Mouse (Mus musculus): ENCODE results near the gene Zbtb4. TPM values are rescaled to one million over a fixed set of nuclear protein-coding genes. Genes with fewer than 3 reads are reported as not detected.
A peak's percentile ranks its signal among the peaks of the same experiment; 100 is the strongest.

The Zbtb4 gene
- polyA plus RNA-seq, 1 experiment from 2014 or later = 6.6 TPM

DNA sequence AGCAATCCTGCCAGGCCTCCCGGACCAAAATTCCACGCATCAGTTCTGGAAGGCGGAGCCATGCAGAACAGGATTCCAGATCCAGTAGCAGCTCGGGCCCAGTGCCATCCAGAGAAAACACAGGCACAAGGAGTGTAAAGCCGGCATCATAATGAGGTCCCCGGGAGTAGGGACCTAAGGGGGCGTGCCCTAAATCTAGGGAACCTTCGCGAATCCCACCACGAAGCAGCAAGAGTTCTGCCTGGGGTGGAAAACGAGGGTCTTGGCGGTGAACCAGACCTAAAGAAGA lies 38.9 kb downstream of the Zbtb4 start:
- Histone ChIP-seq H3K4me2 (replicated peaks; ENCODE audit: low read depth, low read length) (peak overlapping the region; percentile 86), H3K9me3 (ENCODE audit: low read length) (no peaks in the 10 kb centered on the region), H3K27ac (ENCODE audit: low read length) (no peak overlapping the region), H3K4me1 (ENCODE audit: insufficient read depth, low read depth, low read length) (peaks cover 35% of the 10 kb centered on the region; the same call in 1 of the 2 replicates), H3K9ac (replicated peaks; ENCODE audit: low read depth) (0 out of 2 replicates have a peak overlapping the region, but pooled peaks have one; percentile 16), H3K27me3 (replicated peaks; ENCODE audit: insufficient read depth, low read length) (0 out of 2 replicates have a peak, but pooled peaks cover 6% of the 10 kb centered on the region), H3K36me3 (ENCODE audit: insufficient read depth, low read length) (no peaks in the 10 kb centered on the region), H3K4me3 (ENCODE audit: low read depth, low read length) (no peak overlapping the region)
- ATAC-seq (no peak), DNase-seq (ENCODE audit: low spot score) (peak; percentile 50)
- no peak for TF ChIP-seq CTCF (IDR thresholded peaks at IDR 0.05)
- TF ChIP-seq EP300 (IDR thresholded peaks at IDR 0.05) = no peak
- WGBS = 18% methylated on average over 12 of the region's 12 CpGs

DNA sequence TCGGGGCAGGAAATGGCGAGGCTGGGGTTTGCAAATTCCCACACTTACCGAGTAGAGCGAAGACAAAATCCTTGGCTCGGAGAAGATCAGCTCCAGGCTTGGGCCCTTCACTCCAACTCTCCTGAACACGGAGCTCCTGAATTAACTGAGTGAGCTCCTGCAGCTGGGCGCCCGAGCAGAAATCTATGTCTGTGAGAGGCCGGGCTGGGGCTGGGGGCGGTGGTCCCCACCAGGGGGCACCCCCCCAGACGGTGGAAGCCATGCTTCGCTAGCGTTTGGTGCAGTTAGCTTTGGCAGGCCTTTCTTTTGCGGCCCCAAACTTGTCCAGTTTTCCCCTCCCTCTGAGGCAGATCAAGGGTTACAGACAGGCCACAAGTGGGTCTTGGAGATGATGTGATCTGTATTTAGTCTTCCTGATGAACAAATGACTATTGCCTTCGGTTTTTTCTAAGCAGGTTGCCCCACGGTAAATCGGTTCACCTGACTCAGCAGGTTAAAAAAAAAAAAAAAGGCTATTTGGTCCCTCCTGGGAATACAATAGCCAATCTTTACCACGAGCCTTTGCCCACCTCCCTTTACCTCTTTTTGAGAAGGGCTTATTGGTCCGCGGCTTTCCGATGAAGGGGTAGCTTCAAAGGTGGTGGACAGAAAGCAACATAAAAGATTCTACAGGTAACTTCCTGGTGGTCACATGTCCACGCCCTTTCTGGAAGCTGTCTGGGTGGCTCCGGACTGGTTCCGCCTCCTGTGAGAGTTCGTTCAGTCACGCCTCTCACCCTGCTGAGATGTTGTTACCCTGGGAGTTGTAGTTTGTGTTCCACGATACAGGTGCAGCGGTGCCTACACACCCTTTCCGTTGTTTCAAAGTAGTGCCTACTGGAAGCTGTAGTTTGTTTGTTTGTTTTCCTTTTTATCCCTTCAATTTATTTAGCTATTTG lies 39.5 kb downstream of the Zbtb4 start, which contains the start of gene Tmem102:
Gene Tmem102 (minus strand): TSS at position 653 of the 938 bp plus-strand sequence.
- Histone ChIP-seq H3K27me3 (replicated peaks; ENCODE audit: insufficient read depth, low read length) (0 out of 2 replicates have a peak, but pooled peaks cover 6% of the 10 kb centered on the region), H3K4me3 (ENCODE audit: low read depth, low read length) (peak within 1 kb of the TSS; percentile 21), H3K9ac (replicated peaks; ENCODE audit: low read depth) (0 out of 2 replicates have a peak within 1 kb of the TSS, but pooled peaks have one; percentile 16), H3K36me3 (ENCODE audit: insufficient read depth, low read length) (no peaks in the 10 kb centered on the region), H3K4me2 (replicated peaks; ENCODE audit: low read depth, low read length) (peak within 1 kb of the TSS; percentile 86), H3K9me3 (ENCODE audit: low read length) (no peaks in the 10 kb centered on the region), H3K4me1 (ENCODE audit: insufficient read depth, low read depth, low read length) (peaks cover 33% of the 10 kb centered on the region; the same call in 1 of the 2 replicates), H3K27ac (ENCODE audit: low read length) (no peak within 1 kb of the TSS)
- TF ChIP-seq CTCF (IDR thresholded peaks at IDR 0.05) = no peak
- TF ChIP-seq EP300 (IDR thresholded peaks at IDR 0.05) = no peak
- WGBS = 12% methylated on average over 29 of the region's 29 CpGs
- ATAC-seq = peak; percentile 62
- DNase-seq (ENCODE audit: low spot score) = peak; percentile 88

DNA sequence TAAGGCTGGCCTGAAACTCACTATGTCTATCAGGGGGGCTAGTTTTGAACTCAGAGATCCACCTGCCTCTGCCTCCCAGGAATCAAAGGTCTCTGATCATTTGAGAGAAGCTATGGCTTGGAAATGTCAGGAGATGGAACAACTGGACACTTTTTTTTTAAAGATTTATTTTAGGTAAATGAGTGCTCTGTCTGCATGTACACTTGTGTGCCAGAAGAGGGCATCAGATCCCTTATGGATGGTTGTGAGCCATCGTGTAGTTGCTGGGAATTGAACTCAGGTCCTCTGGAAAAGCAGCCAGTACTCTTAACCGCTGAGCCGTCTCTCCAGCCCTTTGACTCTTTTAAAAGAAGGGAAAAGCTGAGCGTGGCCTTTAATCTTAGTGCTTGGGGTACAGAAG lies 40.7 kb downstream of the Zbtb4 start:
- DNase-seq (ENCODE audit: low spot score) = no peak
- ATAC-seq = no peak
- H3K9me3 ChIP-seq (ENCODE audit: low read length) = no peaks in the 10 kb centered on the region
- no peak overlapping the region for H3K9ac ChIP-seq (replicated peaks; ENCODE audit: low read depth)
- no peak overlapping the region for H3K4me3 ChIP-seq (ENCODE audit: low read depth, low read length)
- peaks cover 27% of the 10 kb centered on the region; the same call in 1 of the 2 replicates for H3K4me1 ChIP-seq (ENCODE audit: insufficient read depth, low read depth, low read length)
- 0 out of 2 replicates have a peak, but pooled peaks cover 6% of the 10 kb centered on the region for H3K27me3 ChIP-seq (replicated peaks; ENCODE audit: insufficient read depth, low read length)
- H3K36me3 ChIP-seq (ENCODE audit: insufficient read depth, low read length) = no peaks in the 10 kb centered on the region
- no peak overlapping the region for H3K27ac ChIP-seq (ENCODE audit: low read length)
- TF ChIP-seq EP300 (IDR thresholded peaks at IDR 0.05) = no peak
- TF ChIP-seq CTCF (IDR thresholded peaks at IDR 0.05) = peak; percentile 40
- WGBS = 83% methylated on average over 4 of the region's 4 CpGs
- no peak overlapping the region for H3K4me2 ChIP-seq (replicated peaks; ENCODE audit: low read depth, low read length)

DNA sequence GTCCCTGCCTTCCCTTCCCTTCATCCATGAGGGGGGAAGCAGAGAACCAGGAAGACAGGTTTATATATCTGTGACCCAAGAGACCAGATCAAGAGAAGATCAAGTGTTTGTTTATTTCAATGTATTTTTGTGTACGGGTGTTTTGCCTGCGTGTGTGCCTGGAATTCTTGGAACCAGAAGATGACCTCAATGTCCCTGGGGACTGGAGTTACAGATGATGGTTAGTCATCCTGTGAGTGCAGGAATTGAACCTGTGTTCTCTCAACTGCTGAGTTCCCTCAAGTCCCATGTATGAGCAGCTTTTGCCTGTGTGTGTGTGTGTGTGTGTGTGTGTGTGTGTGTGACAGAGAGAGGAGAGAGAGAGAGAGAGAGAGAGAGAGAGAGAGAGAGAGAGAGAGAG lies 41.9 kb downstream of the Zbtb4 start:
- TF ChIP-seq CTCF (IDR thresholded peaks at IDR 0.05) = no peak
- TF ChIP-seq EP300 (IDR thresholded peaks at IDR 0.05) = no peak
- WGBS = 59% methylated on average over 2 of the region's 2 CpGs
- no peaks in the 10 kb centered on the region for H3K27me3 ChIP-seq (replicated peaks; ENCODE audit: insufficient read depth, low read length)
- no peak overlapping the region for H3K27ac ChIP-seq (ENCODE audit: low read length)
- H3K36me3 ChIP-seq (ENCODE audit: insufficient read depth, low read length) = no peaks in the 10 kb centered on the region
- H3K4me1 ChIP-seq (ENCODE audit: insufficient read depth, low read depth, low read length) = peaks cover 16% of the 10 kb centered on the region; the same call in 1 of the 2 replicates
- no peak overlapping the region for H3K9ac ChIP-seq (replicated peaks; ENCODE audit: low read depth)
- no peaks in the 10 kb centered on the region for H3K9me3 ChIP-seq (ENCODE audit: low read length)
- H3K4me3 ChIP-seq (ENCODE audit: low read depth, low read length) = no peak overlapping the region
- no peak for ATAC-seq
- DNase-seq (ENCODE audit: low spot score) = no peak
- H3K4me2 ChIP-seq (replicated peaks; ENCODE audit: low read depth, low read length) = no peak overlapping the region

DNA sequence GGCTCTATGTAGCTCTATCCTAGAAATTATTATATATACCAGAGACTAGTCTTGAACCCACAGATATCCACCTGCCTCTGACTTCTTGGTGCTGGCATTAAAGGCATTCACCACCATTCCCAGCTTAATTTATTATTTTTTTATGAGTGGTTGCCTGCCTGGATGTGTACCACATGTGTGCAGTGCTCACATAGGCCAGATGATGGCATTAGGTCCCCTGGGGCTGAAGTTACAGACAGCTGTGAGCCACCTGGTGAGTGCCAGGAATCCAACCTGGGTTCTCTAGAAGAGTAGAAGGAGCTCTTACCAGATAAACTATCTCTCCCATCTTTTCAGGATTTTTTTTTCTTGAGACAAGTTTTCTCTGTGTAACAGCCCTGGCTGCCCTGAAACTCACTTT lies 44.6 kb downstream of the Zbtb4 start:
- TF ChIP-seq CTCF (IDR thresholded peaks at IDR 0.05) (no peak; the same call in 1 of the 2 replicates), EP300 (IDR thresholded peaks at IDR 0.05) (no peak)
- ATAC-seq (no peak), DNase-seq (ENCODE audit: low spot score) (no peak)
- Histone ChIP-seq H3K27me3 (replicated peaks; ENCODE audit: insufficient read depth, low read length) (no peaks in the 10 kb centered on the region), H3K9ac (replicated peaks; ENCODE audit: low read depth) (no peak overlapping the region), H3K4me3 (ENCODE audit: low read depth, low read length) (no peak overlapping the region), H3K27ac (ENCODE audit: low read length) (no peak overlapping the region), H3K9me3 (ENCODE audit: low read length) (no peaks in the 10 kb centered on the region), H3K4me2 (replicated peaks; ENCODE audit: low read depth, low read length) (no peak overlapping the region), H3K36me3 (ENCODE audit: insufficient read depth, low read length) (no peaks in the 10 kb centered on the region), H3K4me1 (ENCODE audit: insufficient read depth, low read depth, low read length) (no peaks in the 10 kb centered on the region)

DNA sequence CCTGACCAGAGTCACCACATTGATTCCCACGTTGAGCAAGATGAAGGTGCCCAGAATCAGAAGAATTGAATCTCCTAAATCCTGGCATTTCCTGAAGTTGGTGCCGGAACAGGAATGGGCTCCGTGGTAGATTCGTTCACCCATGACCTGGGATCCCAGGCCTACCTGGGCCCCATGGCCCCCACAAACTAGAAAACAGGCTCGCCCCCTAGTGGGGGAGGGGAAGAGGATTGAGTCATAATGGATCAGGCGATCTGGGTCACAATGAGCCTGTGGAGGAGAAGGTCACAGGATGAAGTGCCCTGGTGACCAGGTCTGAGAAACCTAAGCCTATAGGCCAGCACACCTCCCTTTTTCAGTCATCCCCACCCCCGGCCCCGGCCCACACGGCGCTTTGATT lies 49.4 kb downstream of the Zbtb4 start, which contains the start of gene Gm39566:
Gene Gm39566 (minus strand): TSS at position 144 of the 400 bp plus-strand sequence.
- 56% methylated on average over 10 of the region's 10 CpGs for WGBS
- no peaks in the 10 kb centered on the region for H3K9me3 ChIP-seq (ENCODE audit: low read length)
- DNase-seq (ENCODE audit: low spot score) (no peak), ATAC-seq (no peak)
- H3K27ac ChIP-seq (ENCODE audit: low read length) = no peak within 1 kb of the TSS
- H3K9ac ChIP-seq (replicated peaks; ENCODE audit: low read depth) = no peak within 1 kb of the TSS
- no peaks in the 10 kb centered on the region for H3K36me3 ChIP-seq (ENCODE audit: insufficient read depth, low read length)
- H3K4me1 ChIP-seq (ENCODE audit: insufficient read depth, low read depth, low read length) = no peaks in the 10 kb centered on the region
- no peak within 1 kb of the TSS for H3K4me3 ChIP-seq (ENCODE audit: low read depth, low read length)
- no peaks in the 10 kb centered on the region for H3K27me3 ChIP-seq (replicated peaks; ENCODE audit: insufficient read depth, low read length)
- no peak within 1 kb of the TSS for H3K4me2 ChIP-seq (replicated peaks; ENCODE audit: low read depth, low read length)
- no peak for TF ChIP-seq EP300 (IDR thresholded peaks at IDR 0.05)

Measured in lung, postnatal 0 days (tissue).